Mouse (Mus musculus): ENCODE results near the gene Pigm.

DNA sequence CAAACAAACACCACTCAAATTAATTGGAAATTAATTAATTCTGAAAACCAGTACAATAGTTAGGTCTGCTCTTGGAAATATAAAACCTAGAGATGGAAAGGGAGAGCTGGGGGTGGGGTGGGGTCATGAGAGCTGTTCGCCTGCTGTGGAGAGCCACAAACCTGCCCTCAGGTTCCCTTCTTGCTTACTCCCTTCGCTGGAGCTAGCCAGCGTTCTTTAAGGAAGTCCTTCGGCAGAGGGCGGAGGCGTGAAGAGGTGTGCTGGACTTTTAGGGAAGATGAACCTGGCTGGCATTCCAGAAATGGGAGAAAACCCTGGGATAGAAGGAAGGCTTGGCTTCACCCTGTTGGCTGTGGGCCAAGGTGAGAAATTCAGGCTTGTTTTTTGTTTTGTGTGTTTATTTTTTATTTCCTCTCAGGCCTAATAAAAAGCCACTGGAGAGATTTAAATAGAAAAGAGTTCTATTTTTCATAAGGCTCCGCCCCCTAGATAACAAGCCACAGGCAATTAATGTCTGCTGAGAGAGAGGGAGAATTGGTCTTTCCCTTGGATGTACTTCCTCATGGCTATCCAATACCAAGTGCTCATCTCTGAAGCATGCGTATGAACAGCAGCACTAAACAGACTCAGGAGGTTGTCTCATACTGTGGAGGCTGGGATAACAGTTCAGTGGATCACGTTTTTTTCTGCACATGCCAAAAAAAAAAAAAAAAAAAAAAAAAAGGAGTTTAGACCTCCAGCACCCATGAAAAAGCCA lies 20.8 kb downstream of the Pigm start:
- no peak for TF ChIP-seq CTCF (IDR thresholded peaks at IDR 0.05; ENCODE audit: low read depth, low read length)
- TF ChIP-seq POLR2A (IDR thresholded peaks at IDR 0.05; ENCODE audit: borderline replicate concordance, low read depth, low read length), result no peak
